Mouse (Mus musculus): Measurements from ENCODE around the gene Cacybp. TPM values are rescaled to one million over a fixed set of nuclear protein-coding genes. Genes with fewer than 3 reads are reported as not detected.

The Cacybp gene
- polyA plus RNA-seq, 1 experiment from 2014 or later: 87.0 TPM

GRCm38 (mm10) chr1:160231013-160231412, 18.3 kb upstream of the Cacybp start:
- Histone ChIP-seq H3K27me3 (ENCODE audit: control insufficient read depth, insufficient read depth, low read depth, low read length) (no peaks in the 10 kb centered on the region), H3K9me3 (replicated peaks; ENCODE audit: control insufficient read depth, low read length) (no peaks in the 10 kb centered on the region), H3K27ac (ENCODE audit: low read length) (no peak overlapping the region), H3K4me1 (ENCODE audit: control insufficient read depth, low read depth, low read length) (peaks cover 3% of the 10 kb centered on the region; the same call in 1 of the 2 replicates), H3K36me3 (ENCODE audit: control insufficient read depth, insufficient read depth) (no peaks in the 10 kb centered on the region), H3K9ac (ENCODE audit: low read depth, low read length) (no peak overlapping the region), H3K4me3 (ENCODE audit: low read depth, low read length) (no peak overlapping the region), H3K4me2 (ENCODE audit: low read depth, low read length) (no peak overlapping the region)
- ATAC-seq (ENCODE audit: low read depth): no peak
- WGBS (ENCODE audit: insufficient replicate concordance): 50% methylated on average over 4 of the region's 4 CpGs

- H3K36me3 ChIP-seq (ENCODE audit: control insufficient read depth, insufficient read depth): no peaks in the 10 kb centered on the region; the same call in 1 of the 2 replicates
- H3K4me1 ChIP-seq (ENCODE audit: control insufficient read depth, low read depth, low read length): peaks cover 3% of the 10 kb centered on the region; the same call in 1 of the 2 replicates
- ATAC-seq (ENCODE audit: low read depth): no peak
- no peaks in the 10 kb centered on the region for H3K9me3 ChIP-seq (replicated peaks; ENCODE audit: control insufficient read depth, low read length)
- H3K27me3 ChIP-seq (ENCODE audit: control insufficient read depth, insufficient read depth, low read depth, low read length): no peaks in the 10 kb centered on the region
- no peak overlapping the region for H3K27ac ChIP-seq (ENCODE audit: low read length)
- H3K9ac ChIP-seq (ENCODE audit: low read depth, low read length): no peak overlapping the region
- H3K4me2 ChIP-seq (ENCODE audit: low read depth, low read length): no peak overlapping the region
- no peak overlapping the region for H3K4me3 ChIP-seq (ENCODE audit: low read depth, low read length)
Observed at GRCm38 (mm10) chr1:160227850-160228249, 15.2 kb upstream of the Cacybp start.

- 56% methylated on average over 4 of the region's 4 CpGs for WGBS (ENCODE audit: insufficient replicate concordance)
- no peak overlapping the region for H3K27ac ChIP-seq (ENCODE audit: low read length)
- no peaks in the 10 kb centered on the region; the same call in 1 of the 2 replicates for H3K36me3 ChIP-seq (ENCODE audit: control insufficient read depth, insufficient read depth)
- H3K9ac ChIP-seq (ENCODE audit: low read depth, low read length): no peak overlapping the region
- H3K4me2 ChIP-seq (ENCODE audit: low read depth, low read length): no peak overlapping the region
- no peak overlapping the region for H3K4me3 ChIP-seq (ENCODE audit: low read depth, low read length)
- H3K9me3 ChIP-seq (replicated peaks; ENCODE audit: control insufficient read depth, low read length): no peaks in the 10 kb centered on the region
- no peak for ATAC-seq (ENCODE audit: low read depth)
- no peaks in the 10 kb centered on the region for H3K27me3 ChIP-seq (ENCODE audit: control insufficient read depth, insufficient read depth, low read depth, low read length)
- H3K4me1 ChIP-seq (ENCODE audit: control insufficient read depth, low read depth, low read length): peaks cover 3% of the 10 kb centered on the region; the same call in 1 of the 2 replicates
Observed at GRCm38 (mm10) chr1:160227196-160227595, 14.5 kb upstream of the Cacybp start.

GRCm38 (mm10) chr1:160224093-160224492, 11.4 kb upstream of the Cacybp start:
- H3K27me3 ChIP-seq (ENCODE audit: control insufficient read depth, insufficient read depth, low read depth, low read length): no peaks in the 10 kb centered on the region
- no peaks in the 10 kb centered on the region for H3K9me3 ChIP-seq (replicated peaks; ENCODE audit: control insufficient read depth, low read length)
- no peak overlapping the region for H3K27ac ChIP-seq (ENCODE audit: low read length)
- WGBS (ENCODE audit: insufficient replicate concordance): 79% methylated on average over 2 of the region's 2 CpGs
- no peak overlapping the region for H3K4me2 ChIP-seq (ENCODE audit: low read depth, low read length)
- H3K4me3 ChIP-seq (ENCODE audit: low read depth, low read length): no peak overlapping the region
- no peak overlapping the region for H3K9ac ChIP-seq (ENCODE audit: low read depth, low read length)
- H3K4me1 ChIP-seq (ENCODE audit: control insufficient read depth, low read depth, low read length): peaks cover 3% of the 10 kb centered on the region; the same call in 1 of the 2 replicates
- no peak for ATAC-seq (ENCODE audit: low read depth)
- no peaks in the 10 kb centered on the region; the same call in 1 of the 2 replicates for H3K36me3 ChIP-seq (ENCODE audit: control insufficient read depth, insufficient read depth)

GRCm38 (mm10) chr1:160217898-160218297, 5.2 kb upstream of the Cacybp start:
- H3K27me3 ChIP-seq (ENCODE audit: control insufficient read depth, insufficient read depth, low read depth, low read length): no peaks in the 10 kb centered on the region
- H3K36me3 ChIP-seq (ENCODE audit: control insufficient read depth, insufficient read depth): no peaks in the 10 kb centered on the region
- no peaks in the 10 kb centered on the region for H3K9me3 ChIP-seq (replicated peaks; ENCODE audit: control insufficient read depth, low read length)
- H3K9ac ChIP-seq (ENCODE audit: low read depth, low read length): no peak overlapping the region
- H3K4me2 ChIP-seq (ENCODE audit: low read depth, low read length): no peak overlapping the region
- H3K4me1 ChIP-seq (ENCODE audit: control insufficient read depth, low read depth, low read length): peaks cover 5% of the 10 kb centered on the region
- no peak overlapping the region for H3K27ac ChIP-seq (ENCODE audit: low read length)
- no peak for ATAC-seq (ENCODE audit: low read depth)
- WGBS (ENCODE audit: insufficient replicate concordance): 73% methylated on average over 3 of the region's 3 CpGs
- no peak overlapping the region for H3K4me3 ChIP-seq (ENCODE audit: low read depth, low read length)

GRCm38 (mm10) chr1:160214171-160214570, 1.5 kb upstream of the Cacybp start:
- Histone ChIP-seq H3K4me2 (ENCODE audit: low read depth, low read length) (peak overlapping the region; percentile 73), H3K4me1 (ENCODE audit: control insufficient read depth, low read depth, low read length) (peaks cover 17% of the 10 kb centered on the region), H3K4me3 (ENCODE audit: low read depth, low read length) (peak overlapping the region; percentile 82), H3K27me3 (ENCODE audit: control insufficient read depth, insufficient read depth, low read depth, low read length) (no peaks in the 10 kb centered on the region), H3K9me3 (replicated peaks; ENCODE audit: control insufficient read depth, low read length) (no peaks in the 10 kb centered on the region), H3K27ac (ENCODE audit: low read length) (no peak overlapping the region), H3K9ac (ENCODE audit: low read depth, low read length) (no peak overlapping the region), H3K36me3 (ENCODE audit: control insufficient read depth, insufficient read depth) (no peaks in the 10 kb centered on the region)
- ATAC-seq (ENCODE audit: low read depth): no peak
- 85% methylated on average over 7 of the region's 7 CpGs for WGBS (ENCODE audit: insufficient replicate concordance)

GRCm38 (mm10) chr1:160212123-160212691, 468 bp downstream of the Cacybp start:
- peaks cover 17% of the 10 kb centered on the region for H3K4me1 ChIP-seq (ENCODE audit: control insufficient read depth, low read depth, low read length)
- under 1% methylated on average over 45 of the region's 45 CpGs for WGBS (ENCODE audit: insufficient replicate concordance)
- H3K9ac ChIP-seq (ENCODE audit: low read depth, low read length): peak overlapping the region; percentile 92
- no peaks in the 10 kb centered on the region for H3K27me3 ChIP-seq (ENCODE audit: control insufficient read depth, insufficient read depth, low read depth, low read length)
- no peaks in the 10 kb centered on the region for H3K9me3 ChIP-seq (replicated peaks; ENCODE audit: control insufficient read depth, low read length)
- peak overlapping the region; percentile 97 for H3K27ac ChIP-seq (ENCODE audit: low read length)
- peak overlapping the region; percentile 82 for H3K4me3 ChIP-seq (ENCODE audit: low read depth, low read length)
- peak overlapping the region; percentile 73 for H3K4me2 ChIP-seq (ENCODE audit: low read depth, low read length)
- peak; percentile 49 for ATAC-seq (ENCODE audit: low read depth)
- H3K36me3 ChIP-seq (ENCODE audit: control insufficient read depth, insufficient read depth): no peaks in the 10 kb centered on the region

GRCm38 (mm10) chr1:160211597-160212122, 1.0 kb downstream of the Cacybp start:
- Histone ChIP-seq H3K27ac (ENCODE audit: low read length) (peak overlapping the region; percentile 97), H3K4me1 (ENCODE audit: control insufficient read depth, low read depth, low read length) (peaks cover 17% of the 10 kb centered on the region), H3K36me3 (ENCODE audit: control insufficient read depth, insufficient read depth) (peaks cover 1% of the 10 kb centered on the region; the same call in 1 of the 2 replicates), H3K27me3 (ENCODE audit: control insufficient read depth, insufficient read depth, low read depth, low read length) (no peaks in the 10 kb centered on the region), H3K4me2 (ENCODE audit: low read depth, low read length) (peak overlapping the region; percentile 73), H3K4me3 (ENCODE audit: low read depth, low read length) (peak overlapping the region; percentile 82), H3K9me3 (replicated peaks; ENCODE audit: control insufficient read depth, low read length) (no peaks in the 10 kb centered on the region), H3K9ac (ENCODE audit: low read depth, low read length) (peak overlapping the region; percentile 92)
- WGBS (ENCODE audit: insufficient replicate concordance): under 1% methylated on average over 8 of the region's 8 CpGs
- ATAC-seq (ENCODE audit: low read depth): no peak

GRCm38 (mm10) chr1:160210566-160210965, 2.1 kb downstream of the Cacybp start:
- no peaks in the 10 kb centered on the region for H3K27me3 ChIP-seq (ENCODE audit: control insufficient read depth, insufficient read depth, low read depth, low read length)
- peak overlapping the region; percentile 73 for H3K4me2 ChIP-seq (ENCODE audit: low read depth, low read length)
- ATAC-seq (ENCODE audit: low read depth): no peak
- peaks cover 17% of the 10 kb centered on the region for H3K4me1 ChIP-seq (ENCODE audit: control insufficient read depth, low read depth, low read length)
- H3K4me3 ChIP-seq (ENCODE audit: low read depth, low read length): peak overlapping the region; percentile 82
- H3K36me3 ChIP-seq (ENCODE audit: control insufficient read depth, insufficient read depth): peaks cover 4% of the 10 kb centered on the region; the same call in 1 of the 2 replicates
- H3K27ac ChIP-seq (ENCODE audit: low read length): no peak overlapping the region
- no peak overlapping the region for H3K9ac ChIP-seq (ENCODE audit: low read depth, low read length)
- WGBS (ENCODE audit: insufficient replicate concordance): 35% methylated on average over 3 of the region's 3 CpGs
- no peaks in the 10 kb centered on the region for H3K9me3 ChIP-seq (replicated peaks; ENCODE audit: control insufficient read depth, low read length)
